Mouse (Mus musculus) B cell, adult 67 days (primary cell): ENCODE results near the gene Lce1i. TPM values are rescaled to one million over a fixed set of nuclear protein-coding genes. Genes with fewer than 3 reads are reported as not detected.

Experiments
- total RNA-seq, 2 experiments: library from RNA; stranded (reverse); gene quantifications; 4 replicates each; pipeline ENCODE4 v1.2.4; 2023

The Lce1i gene
- not detected for total RNA-seq

GRCm38 (mm10) chr3:92778799-92779198, at the start of gene Lce1i:
Lce1i (minus strand) TSS chr3:92778899.

GRCm38 (mm10) chr3:92827108-92827507, 48.4 kb upstream of the Lce1i start, which contains the start of gene Kprp:
Kprp (minus strand) TSS chr3:92827247.

GRCm38 (mm10) chr3:92807791-92808190, 29.1 kb upstream of the Lce1i start, which contains the start of gene Lce1k:
Lce1k (minus strand) TSS chr3:92807891.

GRCm38 (mm10) chr3:92790414-92790813, 11.7 kb upstream of the Lce1i start, which contains the start of gene Lce1j:
Lce1j (minus strand) TSS chr3:92790514.

GRCm38 (mm10) chr3:92764965-92765364, 13.7 kb downstream of the Lce1i start, which contains the start of gene Lce1h:
Lce1h (minus strand) TSS chr3:92765065.

GRCm38 (mm10) chr3:92752238-92752637, 26.5 kb downstream of the Lce1i start, which contains the start of gene Lce1g:
Lce1g (minus strand) TSS chr3:92752338.

GRCm38 (mm10) chr3:92738996-92739395, 39.7 kb downstream of the Lce1i start, which contains the start of gene Gm38119:
Gm38119 (minus strand) TSS chr3:92739096.

Other genes with a start within 250 kb of the Lce1i start
- gene 2310046K23Rik, start 244.4 kb downstream of the Lce1i start, total RNA-seq: not detected
- gene Ivl, start 205.2 kb downstream of the Lce1i start, total RNA-seq: not detected
- gene Smcp, start 189.9 kb downstream of the Lce1i start, total RNA-seq: not detected
- not detected for gene 2210017I01Rik, start 171.4 kb downstream of the Lce1i start, total RNA-seq
- gene Lce6a, start 157.2 kb downstream of the Lce1i start, total RNA-seq: not detected
- gene Lce1a1, start 130.6 kb downstream of the Lce1i start, total RNA-seq: not detected
- gene Lce1b, start 122.0 kb downstream of the Lce1i start, total RNA-seq: not detected
- gene Lce1a2, start 108.6 kb downstream of the Lce1i start, total RNA-seq: not detected
- not detected for gene Lce1c, start 99.7 kb downstream of the Lce1i start, total RNA-seq
- not detected for gene Lce1d, start 91.7 kb downstream of the Lce1i start, total RNA-seq
- gene Lce1e, start 69.8 kb downstream of the Lce1i start, total RNA-seq: not detected
- not detected for gene Lce1f, start 58.5 kb downstream of the Lce1i start, total RNA-seq
- not detected for gene Gm38119, start 39.8 kb downstream of the Lce1i start, total RNA-seq
- not detected for gene Lce1g, start 26.6 kb downstream of the Lce1i start, total RNA-seq
- gene Lce1h, start 13.8 kb downstream of the Lce1i start, total RNA-seq: not detected
- not detected for gene Lce1j, start 11.6 kb upstream of the Lce1i start, total RNA-seq
- gene Lce1k, start 29.0 kb upstream of the Lce1i start, total RNA-seq: not detected
- gene Kprp, start 48.3 kb upstream of the Lce1i start, total RNA-seq: not detected
- gene Lce1l, start 72.4 kb upstream of the Lce1i start, total RNA-seq: not detected
- not detected for gene 2310050C09Rik, start 91.3 kb upstream of the Lce1i start, total RNA-seq
- not detected for gene Lce3a, start 147.3 kb upstream of the Lce1i start, total RNA-seq
- not detected for gene Lce3b, start 154.1 kb upstream of the Lce1i start, total RNA-seq
- gene Lce3c, start 165.6 kb upstream of the Lce1i start, total RNA-seq: not detected
- gene Lce3d, start 178.5 kb upstream of the Lce1i start, total RNA-seq: not detected
- not detected for gene Lce3e, start 188.2 kb upstream of the Lce1i start, total RNA-seq
- not detected for gene Lce3f, start 213.3 kb upstream of the Lce1i start, total RNA-seq
- not detected for gene Crct1, start 236.8 kb upstream of the Lce1i start, total RNA-seq
- not detected for gene Lce1m, start 240.2 kb upstream of the Lce1i start, total RNA-seq